Mouse (Mus musculus): Measurements from ENCODE around the gene H2-M10.3. TPM values are rescaled to one million over a fixed set of nuclear protein-coding genes. Genes with fewer than 3 reads are reported as not detected.
"Not testable (repeated sequence)": the region's sequence is repeated elsewhere in the genome, so short reads cannot be mapped to it uniquely, and the experiment has no call there.

Gene H2-M10.3
- not detected in 2 replicates for polyA plus RNA-seq (2016; fragmentation: Nextera tagmentation; extraction: Ambion mirVana)

DNA sequence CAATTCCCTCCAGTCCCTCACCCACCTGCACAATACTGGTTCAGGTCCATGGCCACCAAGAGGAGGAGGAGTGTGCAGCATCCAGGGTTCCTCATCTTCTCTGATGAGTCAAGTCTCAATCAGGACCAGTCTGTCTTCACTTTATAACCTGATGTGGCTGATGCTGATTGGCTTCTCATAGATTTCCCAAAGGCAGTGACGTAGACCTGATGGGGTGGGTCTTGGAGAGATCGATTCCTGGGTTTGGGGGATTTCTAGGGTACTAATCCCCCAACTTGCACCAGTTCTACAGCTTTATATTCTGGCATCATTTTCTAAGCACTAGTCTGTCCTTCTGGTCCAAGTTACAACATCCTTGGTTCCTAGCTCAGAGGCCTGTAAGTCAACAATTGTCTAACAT, at the start of gene H2-M10.3:
H2-M10.3 (minus strand) TSS at position 101 of the 400 bp plus-strand sequence.
- not testable (repeated sequence) for H3K4me1 ChIP-seq; H3K36me3 ChIP-seq (replicated peaks); H3K4me3 ChIP-seq; H3K27me3 ChIP-seq (replicated peaks; ENCODE audit: low read depth, poor library complexity, severe bottlenecking); H3K9me3 ChIP-seq; DNase-seq (ENCODE audit: low spot score); H3K27ac ChIP-seq (replicated peaks)
- 88% methylated on average over 2 of the region's 2 CpGs for WGBS

DNA sequence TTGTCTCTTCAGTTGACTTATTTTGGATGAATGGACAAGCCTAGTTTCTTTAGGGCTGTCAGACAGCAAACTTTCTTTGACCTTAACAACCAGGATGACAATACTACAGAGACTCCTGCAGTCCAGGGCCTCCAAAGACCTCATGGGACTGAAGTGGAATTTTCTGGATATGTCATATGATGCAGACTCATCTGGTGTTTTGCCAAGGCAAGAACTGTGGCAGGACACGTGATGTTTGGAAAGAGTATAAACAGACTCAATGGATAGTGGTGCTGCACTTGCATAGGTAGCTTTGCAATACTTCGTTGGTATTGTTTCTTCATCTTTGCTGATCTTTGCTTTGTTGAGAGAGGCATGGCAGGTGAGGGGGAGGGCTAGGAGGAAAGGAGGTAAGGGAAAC, 49.2 kb upstream of the H2-M10.3 start:
- Histone ChIP-seq H3K27me3 (replicated peaks; ENCODE audit: low read depth, poor library complexity, severe bottlenecking) (no peaks in the 10 kb centered on the region), H3K9me3 (peaks cover 15% of the 10 kb centered on the region; the same call in 1 of the 2 replicates), H3K4me1 (no peaks in the 10 kb centered on the region), H3K4me3 (no peak overlapping the region), H3K36me3 (replicated peaks) (no peaks in the 10 kb centered on the region), H3K27ac (replicated peaks) (no peak overlapping the region)
- WGBS: 49% methylated on average over 2 of the region's 2 CpGs
- no peak for DNase-seq (ENCODE audit: low spot score)

DNA sequence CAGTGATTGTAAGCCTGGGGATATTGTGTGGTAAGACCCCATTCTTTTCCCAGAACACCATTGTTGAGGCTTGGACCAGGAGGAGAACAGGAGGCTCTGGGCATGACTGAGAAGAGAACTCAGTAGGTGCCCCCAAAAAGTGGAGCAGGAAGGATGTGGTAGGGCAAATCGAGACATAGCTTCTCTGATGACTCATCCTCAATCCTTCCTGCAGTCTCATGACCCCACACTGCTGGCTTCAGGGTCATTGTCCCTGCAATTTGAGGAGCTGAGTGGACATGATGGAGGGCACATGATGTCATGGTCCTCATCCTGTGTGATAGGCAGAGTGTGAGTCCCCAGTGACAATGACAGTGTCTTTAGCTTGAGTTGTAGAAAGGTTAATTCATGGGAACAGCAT, 47.2 kb upstream of the H2-M10.3 start:
- Histone ChIP-seq H3K4me3 (no peak overlapping the region), H3K36me3 (replicated peaks) (no peaks in the 10 kb centered on the region), H3K4me1 (no peaks in the 10 kb centered on the region), H3K27ac (replicated peaks) (no peak overlapping the region), H3K27me3 (replicated peaks; ENCODE audit: low read depth, poor library complexity, severe bottlenecking) (no peaks in the 10 kb centered on the region), H3K9me3 (no peaks in the 10 kb centered on the region)
- DNase-seq (ENCODE audit: low spot score): no peak
- WGBS: 82% methylated on average over 1 of the region's 1 CpGs

DNA sequence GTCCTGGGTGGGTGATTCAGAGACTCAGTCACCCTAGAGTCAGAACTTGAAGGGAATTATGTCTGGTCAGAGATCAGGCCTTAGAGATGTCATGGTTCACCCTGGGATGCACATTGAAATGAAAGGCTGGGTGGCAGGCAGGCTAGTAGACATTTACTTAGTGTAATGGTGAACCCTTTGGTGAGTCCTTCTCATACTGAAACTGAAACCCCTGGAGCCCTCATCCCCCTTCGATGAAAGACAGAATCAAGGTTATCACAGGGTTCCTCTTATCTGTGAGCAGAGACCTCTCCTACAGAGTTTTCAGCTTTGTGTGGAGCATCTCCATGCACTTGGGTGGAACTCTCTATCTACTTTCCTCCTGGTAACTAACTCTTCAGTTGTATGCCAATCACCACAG, 46.1 kb upstream of the H2-M10.3 start:
- no peak for DNase-seq (ENCODE audit: low spot score)
- Histone ChIP-seq H3K4me3 (no peak overlapping the region), H3K36me3 (replicated peaks) (no peaks in the 10 kb centered on the region), H3K27ac (replicated peaks) (no peak overlapping the region), H3K4me1 (no peaks in the 10 kb centered on the region), H3K9me3 (no peaks in the 10 kb centered on the region), H3K27me3 (replicated peaks; ENCODE audit: low read depth, poor library complexity, severe bottlenecking) (no peaks in the 10 kb centered on the region)
- WGBS: 85% methylated on average over 1 of the region's 1 CpGs

DNA sequence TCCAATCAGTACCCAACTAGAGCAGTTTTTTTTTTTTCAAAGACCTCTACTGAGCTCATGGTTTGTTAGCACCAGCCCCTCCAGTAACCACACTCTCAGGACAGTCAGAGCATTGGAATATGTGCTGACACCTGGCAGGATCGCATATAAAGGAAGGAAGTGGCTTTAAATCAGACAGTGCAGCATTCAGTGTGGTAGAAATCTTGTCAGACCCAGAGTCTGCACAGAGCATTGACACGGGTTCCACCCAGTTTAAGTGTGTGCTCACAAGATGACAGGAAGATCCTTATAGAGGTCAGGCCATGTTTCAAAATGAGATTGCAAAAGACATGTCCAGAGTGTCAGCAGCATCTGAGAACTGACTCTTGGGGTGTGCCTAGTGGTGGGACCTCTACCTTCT, 21.7 kb upstream of the H2-M10.3 start:
- no peaks in the 10 kb centered on the region for H3K27me3 ChIP-seq (replicated peaks; ENCODE audit: low read depth, poor library complexity, severe bottlenecking)
- H3K36me3 ChIP-seq (replicated peaks): no peaks in the 10 kb centered on the region
- no peak for DNase-seq (ENCODE audit: low spot score)
- H3K4me3 ChIP-seq: no peak overlapping the region
- no peaks in the 10 kb centered on the region for H3K4me1 ChIP-seq
- H3K27ac ChIP-seq (replicated peaks): no peak overlapping the region
- WGBS: 83% methylated on average over 2 of the region's 2 CpGs
- H3K9me3 ChIP-seq: no peaks in the 10 kb centered on the region

DNA sequence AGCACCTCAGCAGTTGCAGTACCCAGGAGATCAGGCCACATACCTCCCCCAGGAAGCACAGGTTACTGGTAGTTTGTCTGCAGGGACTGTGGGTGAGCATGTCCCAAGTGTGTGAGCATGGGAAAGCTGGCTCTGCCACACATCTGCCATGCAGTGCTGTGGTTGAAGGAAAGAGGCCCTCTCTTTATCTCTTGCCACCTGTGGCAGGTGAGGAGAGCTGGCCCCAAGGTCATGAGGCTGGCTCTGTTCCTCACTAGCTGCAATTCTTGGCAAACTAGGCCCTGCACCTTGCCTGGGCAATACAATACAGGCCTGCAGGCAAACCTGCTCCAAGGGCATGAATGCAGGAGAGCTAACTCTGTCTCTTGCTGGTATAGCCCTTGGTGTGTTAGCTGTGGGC, 5.8 kb downstream of the H2-M10.3 start:
- H3K9me3 ChIP-seq; H3K4me3 ChIP-seq; H3K4me1 ChIP-seq; H3K36me3 ChIP-seq (replicated peaks); DNase-seq (ENCODE audit: low spot score); H3K27me3 ChIP-seq (replicated peaks; ENCODE audit: low read depth, poor library complexity, severe bottlenecking); H3K27ac ChIP-seq (replicated peaks): not testable (repeated sequence)

DNA sequence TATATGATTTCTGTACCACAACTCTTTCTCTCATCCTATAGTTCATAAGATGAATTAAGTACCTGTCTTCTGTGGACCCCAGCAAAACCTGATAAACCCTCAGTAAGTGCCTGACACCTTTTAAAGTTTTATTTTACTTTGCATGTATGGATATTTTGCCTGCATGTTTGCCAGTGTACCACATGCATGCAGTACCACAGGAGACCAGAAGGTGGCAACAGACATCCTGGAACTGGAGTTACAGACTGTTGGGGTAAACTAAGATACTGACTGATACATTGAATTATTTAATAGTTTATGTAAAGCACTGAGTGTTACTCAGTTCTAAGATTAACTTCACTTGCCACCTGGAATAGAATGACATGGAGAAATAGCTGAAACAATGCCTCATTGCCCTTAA, 10.7 kb downstream of the H2-M10.3 start:
- not testable (repeated sequence) for H3K36me3 ChIP-seq (replicated peaks); H3K4me3 ChIP-seq; H3K27me3 ChIP-seq (replicated peaks; ENCODE audit: low read depth, poor library complexity, severe bottlenecking); H3K27ac ChIP-seq (replicated peaks); H3K4me1 ChIP-seq; H3K9me3 ChIP-seq
- peak; percentile 25 for DNase-seq (ENCODE audit: low spot score)

DNA sequence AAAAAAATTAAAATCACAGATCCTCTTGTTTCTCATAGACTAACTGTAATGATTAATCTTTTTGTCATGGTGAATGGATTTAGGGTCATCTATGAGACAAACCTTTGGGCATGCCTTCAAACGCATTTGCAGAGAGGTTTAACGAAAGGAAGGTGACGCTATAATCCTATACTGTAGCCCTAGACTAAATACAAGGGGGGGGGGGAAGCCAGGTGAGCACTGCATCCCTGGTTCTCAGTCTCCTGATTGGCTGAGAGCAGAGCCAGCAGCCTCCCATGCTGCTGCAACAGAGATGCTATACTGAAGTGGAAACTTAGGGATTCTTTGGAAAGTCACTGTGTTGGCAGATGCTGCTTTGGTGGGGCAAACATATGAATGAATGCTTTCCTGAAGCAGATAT, 12.5 kb downstream of the H2-M10.3 start:
- Histone ChIP-seq H3K9me3 (no peaks in the 10 kb centered on the region), H3K27me3 (replicated peaks; ENCODE audit: low read depth, poor library complexity, severe bottlenecking) (no peaks in the 10 kb centered on the region), H3K36me3 (replicated peaks) (no peaks in the 10 kb centered on the region), H3K27ac (replicated peaks) (no peak overlapping the region), H3K4me3 (no peak overlapping the region), H3K4me1 (no peaks in the 10 kb centered on the region)
- 34% methylated on average over 3 of the region's 3 CpGs for WGBS
- DNase-seq (ENCODE audit: low spot score): no peak

DNA sequence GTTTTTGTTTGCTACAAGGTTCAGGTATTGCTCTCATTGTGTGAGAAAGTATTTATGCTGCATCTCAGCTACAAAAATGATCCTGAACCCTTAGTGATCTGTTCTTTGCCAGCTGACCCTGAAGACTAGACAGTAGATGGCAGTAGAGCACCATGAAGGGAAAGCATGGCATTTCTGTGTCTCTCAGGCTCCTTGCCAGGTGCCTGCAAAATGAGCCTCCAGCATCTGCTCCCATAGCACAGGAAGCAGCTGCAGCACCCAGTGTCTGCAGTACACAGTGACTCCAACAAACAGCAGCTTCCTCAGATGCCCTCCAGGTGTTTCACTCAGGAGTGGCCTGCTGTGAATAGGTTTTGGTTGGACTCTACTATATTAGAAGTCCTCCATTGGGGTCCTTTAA, 12.9 kb downstream of the H2-M10.3 start:
- DNase-seq (ENCODE audit: low spot score): peak; percentile 29

DNA sequence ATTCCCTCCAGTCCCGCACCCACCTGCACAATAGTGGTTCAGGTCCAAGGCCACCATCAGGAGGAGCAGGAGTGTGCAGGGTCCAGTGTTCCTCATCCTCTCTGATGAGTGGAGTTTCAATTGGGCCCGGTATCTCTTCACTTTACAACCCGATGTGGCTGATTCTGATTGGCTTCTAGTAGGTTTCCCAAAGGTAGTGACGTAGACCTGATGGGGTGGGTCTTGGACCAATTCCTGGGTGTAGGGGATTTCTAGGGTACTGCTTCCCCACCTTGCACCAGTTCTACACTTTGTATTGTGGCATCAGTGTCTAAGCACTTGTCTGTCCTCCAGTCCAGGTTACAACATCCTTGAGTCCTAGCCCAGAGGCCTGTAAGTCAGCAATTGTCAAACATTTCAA, 42.2 kb downstream of the H2-M10.3 start, which contains the start of gene H2-M10.1:
H2-M10.1 (minus strand) TSS at position 101 of the 400 bp plus-strand sequence.
- DNase-seq (ENCODE audit: low spot score): no peak
- H3K36me3 ChIP-seq (replicated peaks): no peaks in the 10 kb centered on the region
- no peaks in the 10 kb centered on the region for H3K4me1 ChIP-seq
- WGBS: 90% methylated on average over 4 of the region's 4 CpGs
- no peaks in the 10 kb centered on the region for H3K9me3 ChIP-seq
- H3K27me3 ChIP-seq (replicated peaks; ENCODE audit: low read depth, poor library complexity, severe bottlenecking): no peaks in the 10 kb centered on the region
- H3K27ac ChIP-seq (replicated peaks): no peak within 1 kb of the TSS
- H3K4me3 ChIP-seq: no peak within 1 kb of the TSS

More for the DNA sequence above, 12.9 kb downstream of the H2-M10.3 start:
- not testable (repeated sequence) for H3K4me3 ChIP-seq; H3K9me3 ChIP-seq; H3K27ac ChIP-seq (replicated peaks); H3K36me3 ChIP-seq (replicated peaks); H3K4me1 ChIP-seq; H3K27me3 ChIP-seq (replicated peaks; ENCODE audit: low read depth, poor library complexity, severe bottlenecking)

DNA sequence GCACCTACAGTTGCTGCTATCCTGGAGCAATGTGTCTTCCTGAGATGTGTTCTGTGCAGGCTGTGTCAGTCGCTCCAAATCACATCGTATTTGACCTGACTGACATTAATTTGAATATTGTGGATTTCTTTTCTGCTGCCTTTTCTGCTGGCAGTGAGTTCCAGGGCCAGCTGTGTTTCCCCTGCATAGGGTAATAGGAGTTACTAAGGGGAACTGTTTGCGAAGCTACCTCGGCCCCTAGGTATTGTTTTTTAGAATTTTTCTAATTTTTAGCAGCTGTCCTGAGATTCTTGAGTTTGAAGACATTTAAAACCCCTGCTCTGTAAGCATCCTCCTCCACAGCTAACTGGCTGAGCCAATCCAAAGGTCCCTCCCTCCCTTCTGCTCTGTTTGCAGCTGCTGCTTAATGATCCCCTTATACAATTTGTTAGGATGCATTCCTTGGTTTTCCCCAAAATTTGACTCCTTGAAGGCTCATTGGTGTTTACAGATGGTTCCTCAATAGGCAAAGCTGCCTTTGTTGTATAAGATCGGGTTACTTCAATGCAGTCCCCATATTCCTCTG, 52.4 kb downstream of the H2-M10.3 start:
- DNase-seq (ENCODE audit: low spot score): no peak
- WGBS: 24% methylated on average over 5 of the region's 5 CpGs
- Histone ChIP-seq H3K4me3 (peak overlapping the region; percentile 65), H3K27ac (replicated peaks) (peak overlapping the region; percentile 75; the same call in 1 of the 2 replicates), H3K9me3 (no peaks in the 10 kb centered on the region), H3K27me3 (replicated peaks; ENCODE audit: low read depth, poor library complexity, severe bottlenecking) (no peaks in the 10 kb centered on the region; the same call in 1 of the 2 replicates), H3K36me3 (replicated peaks) (no peaks in the 10 kb centered on the region), H3K4me1 (peaks cover 7% of the 10 kb centered on the region)

DNA sequence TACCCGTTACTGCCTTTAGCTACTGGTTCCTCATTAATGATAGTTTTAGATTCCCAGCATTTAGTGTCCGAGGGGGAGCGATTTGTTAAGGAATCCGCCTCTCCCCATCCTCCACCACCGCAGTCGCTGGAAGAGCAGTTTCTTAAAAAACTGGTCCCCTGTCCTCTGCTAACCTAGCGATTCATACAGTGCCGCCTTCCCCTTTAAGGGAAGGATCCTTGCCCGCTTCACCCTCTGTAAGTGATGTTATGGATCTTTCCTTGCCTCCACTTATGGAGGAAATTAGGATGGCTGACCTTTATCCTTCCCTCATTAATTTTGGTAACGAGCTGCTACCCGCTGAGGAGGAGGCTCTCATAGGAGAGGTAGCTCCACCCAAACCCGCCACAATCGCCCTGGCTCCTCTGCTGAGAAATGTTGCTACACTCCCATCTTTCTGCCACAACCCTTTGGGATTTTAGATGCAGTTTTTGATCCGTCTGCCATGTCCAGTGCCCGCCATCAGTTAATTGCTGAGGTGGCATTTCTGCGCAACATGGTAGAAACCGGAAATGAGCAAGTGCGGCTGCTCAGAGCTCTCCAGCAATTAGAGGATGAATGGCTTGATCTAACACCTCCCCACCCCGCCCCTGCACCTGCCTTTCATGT, 53.1 kb downstream of the H2-M10.3 start:
- Histone ChIP-seq H3K4me3 (peak overlapping the region; percentile 65), H3K27ac (replicated peaks) (peak overlapping the region; percentile 75), H3K27me3 (replicated peaks; ENCODE audit: low read depth, poor library complexity, severe bottlenecking) (no peaks in the 10 kb centered on the region; the same call in 1 of the 2 replicates), H3K9me3 (no peaks in the 10 kb centered on the region), H3K36me3 (replicated peaks) (no peaks in the 10 kb centered on the region), H3K4me1 (peaks cover 7% of the 10 kb centered on the region)
- 0% methylated on average over 19 of the region's 19 CpGs for WGBS
- DNase-seq (ENCODE audit: low spot score): peak; percentile 52

Data from embryonic facial prominence, embryonic 10.5 days (tissue).